Mouse (Mus musculus) cerebellum, postnatal 25 days (tissue): ENCODE data around the gene Tmem220.

Source experiments
- DNase-seq, 2 experiments: peaks; one replicate each; pipeline ENCODE4 v3.0.0; 2021; ENCODE audit warnings: mixed read lengths in 2 of 2

The Tmem220 gene

GRCm38 (mm10) chr11:67062726-67063125 is 37.8 kb downstream of the Tmem220 start:
- DNase-seq = no peak

DNA sequence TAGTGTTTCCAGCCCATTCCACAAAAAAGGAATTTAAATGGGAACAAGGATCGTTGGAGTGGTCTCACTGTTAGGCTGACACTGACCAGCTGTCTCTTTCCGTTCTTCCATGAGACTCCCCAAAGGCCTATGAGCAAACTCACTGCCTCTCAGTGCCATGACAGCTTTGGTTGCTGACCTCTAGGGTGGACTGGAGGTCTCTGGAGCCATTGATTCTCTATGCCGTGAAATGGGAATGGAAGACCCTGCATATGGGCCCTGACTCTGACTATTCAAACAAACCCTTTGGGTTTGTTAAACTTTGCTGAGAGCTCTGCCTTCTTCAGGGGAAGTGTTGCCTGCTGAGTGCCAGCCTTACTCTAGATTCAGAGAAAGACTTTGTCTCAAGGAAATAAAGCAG is 42.8 kb downstream of the Tmem220 start:
- no peak for DNase-seq

- peak in 1 of 2 experiments; percentile 13 for DNase-seq
Measured at GRCm38 (mm10) chr11:67072615-67073130, 47.7 kb downstream of the Tmem220 start.

DNA sequence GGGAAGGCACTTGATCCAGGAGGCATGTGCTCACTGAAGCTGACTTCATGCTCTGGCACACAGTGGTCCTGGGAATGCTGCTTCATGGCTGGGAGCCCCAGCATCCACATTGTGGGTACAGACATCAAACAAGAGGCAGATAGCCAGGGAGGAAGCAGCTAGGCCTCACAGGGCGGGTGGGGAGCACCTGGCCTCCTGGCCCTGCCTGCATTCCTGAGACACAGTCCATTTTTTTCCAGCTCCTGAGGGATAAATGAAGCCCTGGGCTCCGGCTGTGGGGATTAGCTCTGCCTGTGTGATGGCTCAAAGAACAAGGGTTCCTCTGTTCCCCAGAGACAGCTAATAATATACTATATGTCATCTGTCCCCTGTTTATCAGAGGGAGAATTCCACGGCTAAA is 50.1 kb downstream of the Tmem220 start:
- DNase-seq = peak; percentile 14 to 16

DNA sequence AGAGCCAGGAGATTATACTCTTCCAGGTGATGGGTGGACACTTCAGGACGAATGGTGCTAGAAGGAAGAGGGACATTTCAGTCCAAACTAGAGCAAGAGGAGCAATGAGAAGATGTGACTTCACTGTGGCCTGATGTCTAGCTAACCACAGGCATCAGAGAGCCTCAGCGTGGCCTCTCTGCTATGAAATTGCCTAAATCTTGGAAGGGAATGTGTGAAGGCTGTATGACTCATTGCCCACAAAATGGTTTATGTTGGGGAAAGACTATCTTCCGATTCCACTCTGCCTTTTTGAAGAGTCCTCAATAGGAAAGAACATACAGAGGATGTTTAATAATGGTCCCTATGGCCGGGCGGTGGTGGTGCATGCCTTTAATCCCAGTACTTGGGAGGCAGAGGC is 51.8 kb downstream of the Tmem220 start:
- no peak for DNase-seq

DNA sequence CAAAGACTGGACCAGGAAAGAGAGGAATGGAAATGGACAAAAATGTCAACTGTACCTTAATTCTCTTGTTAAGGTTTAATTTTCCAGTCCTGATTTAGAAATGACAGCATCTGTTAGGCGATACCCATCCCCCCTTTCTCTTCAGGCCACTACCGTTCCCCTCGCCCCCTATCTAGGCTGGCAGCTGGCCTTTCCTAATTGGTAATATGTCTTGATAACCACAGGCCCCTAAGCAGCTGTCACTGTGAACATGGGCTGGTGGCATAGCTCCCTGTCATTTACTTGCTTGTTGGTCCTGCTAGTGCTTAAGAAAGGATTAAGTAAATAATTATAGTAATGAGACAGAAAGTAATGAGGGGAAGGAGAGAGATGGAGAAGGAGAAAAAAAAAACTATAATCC is 52.5 kb downstream of the Tmem220 start:
- no peak for DNase-seq

DNA sequence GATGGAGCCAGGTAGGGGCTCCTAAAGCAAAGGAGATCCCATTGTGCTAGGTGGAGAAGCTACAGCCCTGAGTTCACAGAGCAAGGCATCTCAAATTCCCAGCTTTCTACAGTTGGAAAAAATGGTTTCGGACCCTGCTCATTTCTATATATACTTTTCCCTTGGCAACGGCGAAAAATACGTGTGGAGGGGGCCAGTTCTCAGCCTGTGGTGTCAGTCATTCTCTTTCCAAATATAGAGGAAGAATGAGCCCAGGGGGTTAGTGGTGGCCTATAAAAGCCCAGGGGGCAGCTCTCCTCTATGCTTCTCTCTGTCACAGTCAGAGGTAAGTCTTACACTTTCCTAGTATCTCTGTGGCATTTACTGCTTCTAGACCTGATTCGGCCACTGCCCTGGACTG is 53.0 kb downstream of the Tmem220 start, which contains the start of gene Myh3:
Gene Myh3 (plus strand): TSS at position 301 of the 400 bp plus-strand sequence.
- DNase-seq = no peak

GRCm38 (mm10) chr11:67078888-67079287 is 53.9 kb downstream of the Tmem220 start:
- no peak for DNase-seq

DNA sequence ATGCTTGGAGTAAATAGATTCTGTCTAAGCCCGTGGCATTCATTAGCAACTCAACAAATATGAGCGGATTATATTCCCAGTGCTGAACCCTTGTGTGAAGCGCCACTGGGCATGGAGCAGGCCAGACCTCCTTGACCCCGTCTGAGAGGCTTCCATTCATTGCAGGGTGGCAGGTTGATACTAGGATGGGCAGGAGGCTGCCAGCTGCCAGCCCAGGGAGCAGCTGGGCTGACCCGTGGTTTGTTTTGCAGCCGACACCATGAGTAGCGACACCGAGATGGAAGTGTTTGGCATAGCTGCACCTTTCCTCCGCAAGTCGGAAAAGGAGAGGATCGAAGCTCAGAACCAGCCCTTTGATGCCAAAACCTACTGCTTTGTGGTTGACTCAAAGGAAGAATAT is 54.8 kb downstream of the Tmem220 start:
- DNase-seq = no peak

GRCm38 (mm10) chr11:67080168-67080567 is 55.2 kb downstream of the Tmem220 start:
- peak; percentile 63 to 81 for DNase-seq

GRCm38 (mm10) chr11:67081125-67081649 is 56.2 kb downstream of the Tmem220 start:
- DNase-seq = no peak

DNA sequence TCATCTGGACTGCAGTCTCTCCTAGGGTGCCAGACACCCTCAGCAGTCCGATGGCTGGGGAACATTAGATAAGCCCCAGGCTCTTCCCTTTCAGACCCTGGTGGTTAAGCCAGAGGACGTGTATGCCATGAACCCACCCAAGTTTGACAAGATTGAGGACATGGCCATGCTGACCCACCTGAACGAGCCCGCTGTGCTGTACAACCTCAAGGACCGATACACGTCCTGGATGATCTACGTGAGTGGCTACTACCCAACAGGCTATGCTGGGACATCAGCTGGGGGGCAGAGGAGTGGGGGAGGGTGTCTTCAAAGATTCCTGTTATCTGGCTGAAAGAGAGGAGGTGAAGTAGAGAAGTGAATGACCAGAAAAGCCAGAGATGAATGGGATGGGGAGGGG is 57.2 kb downstream of the Tmem220 start:
- DNase-seq = no peak

- no peak for DNase-seq
Measured at GRCm38 (mm10) chr11:67082793-67083192, 57.8 kb downstream of the Tmem220 start.

- DNase-seq = no peak
Measured at GRCm38 (mm10) chr11:67083239-67083638, 58.3 kb downstream of the Tmem220 start.

GRCm38 (mm10) chr11:67083712-67084340 is 58.9 kb downstream of the Tmem220 start:
- no peak for DNase-seq
